Mouse (Mus musculus) right cerebral cortex, postnatal 10 days (tissue): ENCODE data around the gene Prrg2.

Experiments
- DNase-seq, 2 experiments: peaks; one replicate each; pipeline ENCODE4 v3.0.0; 2021; ENCODE audit warnings: low spot score in 2 of 2

Gene Prrg2

DNA sequence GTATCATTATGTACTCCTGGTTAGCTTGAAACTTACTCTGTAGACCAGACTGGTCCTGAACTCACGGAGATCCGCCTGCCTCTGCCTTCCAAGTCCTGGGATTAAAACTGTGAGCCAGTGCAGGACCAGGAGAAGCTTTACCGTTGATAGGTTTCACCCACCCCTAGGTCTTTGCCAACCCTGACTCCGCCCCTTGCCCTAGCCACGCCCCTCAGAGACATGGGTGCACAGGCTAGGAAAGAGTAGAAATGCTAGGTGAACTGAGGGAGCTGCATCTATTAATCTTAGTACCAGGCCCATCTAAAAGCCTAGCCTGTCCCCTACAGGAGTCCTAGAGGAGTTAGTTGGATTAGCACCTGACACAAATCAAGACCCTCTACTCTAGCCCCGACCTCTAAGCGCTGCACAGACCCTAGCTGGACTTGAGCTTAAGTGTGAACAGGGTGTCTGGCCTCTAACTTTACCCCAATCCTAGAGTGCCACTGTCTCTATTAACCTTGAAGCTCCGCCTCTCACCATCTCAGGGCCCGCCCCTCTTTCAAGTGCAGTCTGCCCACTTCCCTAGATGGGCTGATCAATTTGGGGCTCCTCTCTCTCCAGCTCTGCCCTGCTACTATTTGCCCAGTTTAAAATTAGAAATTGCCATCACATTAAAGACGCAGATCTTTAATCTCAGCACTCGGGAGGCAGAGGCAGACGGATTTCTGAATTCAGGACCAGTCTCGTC, 27.9 kb upstream of the Prrg2 start:
- no peak for DNase-seq

DNA sequence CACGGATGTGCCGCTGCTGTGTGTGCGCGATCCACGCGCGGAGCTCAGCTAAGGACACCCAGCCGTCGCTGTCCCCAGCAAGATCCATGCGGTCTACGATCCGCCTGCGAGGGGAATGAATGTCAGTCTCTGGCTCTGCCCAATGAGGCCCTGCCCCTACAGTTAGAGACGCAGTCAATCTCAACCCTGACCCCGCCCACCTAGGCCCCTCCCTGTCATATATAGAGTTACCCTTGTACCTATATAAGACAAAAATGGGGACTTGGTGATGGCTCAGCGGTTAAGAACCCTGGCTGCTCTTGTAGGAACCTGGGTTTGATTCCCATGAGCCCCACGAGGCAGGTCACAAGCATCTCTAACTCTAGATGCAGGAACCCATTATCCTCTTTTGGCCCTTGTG, 26.1 kb upstream of the Prrg2 start:
- DNase-seq = no peak

GRCm38 (mm10) chr7:45086084-45086483, 23.6 kb upstream of the Prrg2 start:
- DNase-seq = no peak

- DNase-seq = no peak
Observed at GRCm38 (mm10) chr7:45083300-45083890, 20.9 kb upstream of the Prrg2 start.

GRCm38 (mm10) chr7:45082401-45083299, 20.2 kb upstream of the Prrg2 start:
- DNase-seq = peak in 1 of 2 experiments; percentile 57

GRCm38 (mm10) chr7:45081016-45081415, 18.5 kb upstream of the Prrg2 start:
- no peak for DNase-seq

DNA sequence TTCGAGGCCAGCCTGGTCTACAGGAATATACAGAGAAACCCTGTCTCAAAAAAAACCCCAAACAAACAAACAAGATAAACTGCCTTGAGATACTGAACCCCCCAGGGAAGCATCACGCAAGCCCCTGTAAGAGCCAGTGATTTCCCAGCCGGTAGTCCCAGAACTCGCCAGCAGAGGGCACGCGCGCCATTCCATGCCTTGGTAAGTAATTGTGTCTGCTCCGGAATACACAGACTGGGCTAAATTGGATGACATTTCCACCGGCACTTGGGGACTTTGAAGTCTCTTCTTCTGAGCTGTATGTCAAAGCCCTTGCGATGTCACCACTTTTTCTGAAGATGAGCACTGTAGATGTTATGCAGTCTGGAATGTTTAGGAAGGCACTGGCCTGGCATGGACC, 17.4 kb upstream of the Prrg2 start:
- peak; percentile 91 to 94 for DNase-seq

GRCm38 (mm10) chr7:45078513-45078912, 16.0 kb upstream of the Prrg2 start:
- DNase-seq = peak; percentile 65 to 78

GRCm38 (mm10) chr7:45077829-45078228, 15.4 kb upstream of the Prrg2 start:
- no peak for DNase-seq

GRCm38 (mm10) chr7:45077322-45077721, 14.8 kb upstream of the Prrg2 start:
- no peak for DNase-seq

- DNase-seq = no peak
Observed at GRCm38 (mm10) chr7:45076501-45076900, 14.0 kb upstream of the Prrg2 start.

GRCm38 (mm10) chr7:45075405-45075804, 12.9 kb upstream of the Prrg2 start:
- DNase-seq = no peak

GRCm38 (mm10) chr7:45073949-45074348, 11.5 kb upstream of the Prrg2 start:
- no peak for DNase-seq

DNA sequence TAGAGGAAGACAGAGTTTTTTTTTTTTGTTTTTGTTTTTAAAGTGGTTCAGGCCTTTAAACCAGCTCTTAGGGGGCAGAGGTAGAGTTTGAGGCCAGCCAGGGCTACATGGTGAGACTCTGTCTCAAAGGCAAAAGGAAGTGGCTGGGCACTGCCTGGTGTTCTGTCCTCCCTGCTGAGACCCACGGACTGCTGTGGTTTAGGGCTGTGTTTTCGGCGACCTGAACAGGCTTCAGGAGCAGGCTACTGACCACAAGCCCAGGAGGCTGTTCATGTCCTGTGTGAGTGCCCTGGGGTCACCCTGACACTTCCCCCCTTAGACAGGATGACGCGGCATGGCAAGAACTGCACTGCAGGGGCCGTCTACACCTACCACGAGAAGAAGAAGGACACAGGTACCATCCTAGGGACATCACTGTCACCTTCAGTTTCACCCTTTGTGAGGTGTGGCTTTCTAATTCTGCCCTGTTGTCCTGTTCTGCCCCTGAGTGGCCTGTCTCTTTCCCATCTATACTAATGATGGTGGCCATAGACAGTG, 10.8 kb upstream of the Prrg2 start:
- no peak for DNase-seq

DNA sequence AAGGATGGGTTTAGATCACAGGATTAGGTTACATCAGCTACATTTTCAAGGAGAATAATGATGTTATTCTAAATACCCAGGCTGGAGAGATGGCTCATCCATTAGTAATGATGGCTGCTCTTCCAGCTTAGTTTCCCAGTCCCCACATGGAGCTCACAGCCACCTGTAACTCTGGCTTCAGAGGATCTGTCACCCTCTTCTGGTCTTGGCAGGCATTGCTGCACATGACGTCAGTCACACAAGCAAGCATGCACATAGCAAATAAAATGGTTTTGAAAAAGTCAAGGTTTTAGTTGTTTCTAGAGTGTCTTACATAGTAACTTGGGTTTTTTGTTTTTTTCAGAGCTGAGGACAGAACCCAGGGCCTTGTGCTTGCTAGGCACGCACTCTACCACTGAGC, 9.8 kb upstream of the Prrg2 start:
- DNase-seq = no peak

DNA sequence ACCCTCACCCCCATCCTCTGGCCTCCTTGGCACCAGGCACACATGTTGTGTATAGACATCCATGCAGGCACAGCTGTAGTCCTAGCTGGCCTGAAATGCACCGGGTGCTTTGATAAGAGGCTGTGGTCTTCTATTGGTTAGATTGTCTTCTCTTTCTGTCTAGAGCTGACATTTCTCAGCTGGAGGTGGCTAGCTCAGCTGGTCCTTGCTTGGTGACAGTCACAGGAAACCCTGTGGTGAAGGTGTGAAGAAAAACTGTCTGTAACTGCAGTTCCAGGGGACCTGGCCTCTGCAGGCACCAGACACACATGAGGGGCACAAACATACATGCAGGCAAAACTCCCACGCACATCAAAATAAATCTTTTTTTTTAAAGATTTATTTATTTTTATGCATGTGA, 7.2 kb upstream of the Prrg2 start:
- DNase-seq = no peak

DNA sequence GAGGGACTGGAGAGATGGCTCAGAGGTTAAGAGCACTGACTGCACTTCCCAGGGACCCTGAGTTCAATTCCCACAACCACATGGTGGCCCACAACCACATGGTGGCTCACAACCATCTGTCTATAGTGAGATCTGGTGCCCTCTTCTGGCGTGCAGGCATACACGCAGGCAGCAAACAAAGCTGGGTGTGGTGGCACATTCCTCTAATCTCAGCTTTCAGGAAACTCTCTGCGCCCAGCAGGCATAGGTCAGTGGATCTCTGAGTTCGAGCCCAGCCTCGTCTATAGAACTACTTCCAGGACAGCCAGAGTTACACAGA, 5.5 kb upstream of the Prrg2 start:
- peak in 1 of 2 experiments; percentile 62 for DNase-seq

DNA sequence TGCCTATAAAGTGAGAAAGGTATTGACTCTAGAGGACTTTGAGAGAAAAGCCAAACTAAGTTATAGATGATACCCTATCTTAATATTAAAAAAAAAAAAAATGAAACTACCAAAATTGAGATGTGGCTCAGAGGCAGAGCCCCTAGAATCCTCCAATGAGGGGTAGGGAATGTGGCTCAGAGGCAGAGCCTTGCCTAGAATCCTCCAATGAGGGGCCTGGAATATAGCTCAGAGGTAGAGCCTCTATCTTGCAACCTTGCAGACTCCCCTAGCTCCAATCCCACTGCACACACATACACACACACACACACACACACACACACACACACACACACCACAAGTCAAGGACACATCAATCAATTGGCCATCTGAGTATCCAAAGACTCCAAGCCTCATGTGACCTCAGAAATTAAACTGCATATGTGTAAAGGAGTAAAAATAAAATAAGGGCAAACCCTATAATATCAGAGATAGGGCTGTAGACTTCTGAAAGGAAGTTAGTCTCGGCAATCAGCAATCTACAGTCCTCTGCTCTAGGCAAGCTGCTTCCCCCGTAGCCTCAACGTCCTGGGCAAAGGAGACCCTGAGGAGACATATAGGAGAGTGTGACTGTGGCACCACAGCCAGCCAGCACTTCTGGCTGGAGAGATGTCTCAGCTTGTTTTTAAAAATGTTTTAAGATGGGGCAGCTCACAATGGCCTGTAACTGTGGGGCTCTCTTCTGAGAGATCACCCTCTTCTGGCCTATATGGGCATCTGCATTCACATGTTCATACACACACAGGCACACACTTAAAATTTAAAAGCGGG, 4.9 kb upstream of the Prrg2 start:
- DNase-seq = no peak

- DNase-seq = no peak
Observed at GRCm38 (mm10) chr7:45061532-45062075, 873 bp downstream of the Prrg2 start.

DNA sequence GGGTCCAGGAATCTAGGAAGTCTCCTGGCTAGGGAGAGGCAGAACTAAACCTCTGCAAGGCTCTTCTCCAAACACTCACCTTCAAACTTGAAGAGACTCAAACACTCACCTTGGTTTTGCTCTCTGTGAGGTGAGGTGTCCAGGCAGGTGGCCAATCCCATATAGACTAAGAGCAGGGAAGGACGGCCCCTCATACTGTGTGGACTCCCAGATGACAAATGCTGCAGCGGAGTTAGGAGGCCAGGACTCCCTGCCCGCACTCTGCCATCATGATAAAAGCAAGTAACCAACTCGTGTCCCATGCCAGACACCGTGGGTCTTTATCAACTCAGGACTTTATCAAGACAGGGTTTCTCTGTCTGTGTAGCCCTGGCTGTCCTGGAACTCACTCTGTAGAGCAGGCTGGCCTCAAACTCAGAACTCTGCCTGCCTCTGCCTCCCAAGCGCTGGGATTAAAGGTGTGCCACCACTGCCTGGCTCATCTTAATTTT, 1.8 kb downstream of the Prrg2 start:
- DNase-seq = no peak
